Mouse (Mus musculus) ES-E14 (cell line): ENCODE data around the gene Fabp2.

Source experiments
- CHD2 ChIP-seq: IDR thresholded peaks from 2 replicates; pipeline ENCODE4 v1.6.1; 2014; ENCODE audit warnings: mild to moderate bottlenecking, low read depth, low read length, inconsistent platforms
- ZC3H11A ChIP-seq: IDR thresholded peaks from 2 replicates; pipeline ENCODE4 v1.6.1; 2012; ENCODE audit warnings: low read depth, mild to moderate bottlenecking, inconsistent platforms, low read length, borderline replicate concordance
- ZNF384 ChIP-seq: IDR thresholded peaks from 2 replicates; pipeline ENCODE4 v1.6.1; 2012; ENCODE audit warnings: low read depth, low read length, inconsistent platforms

- TF ChIP-seq ZC3H11A, result no peak
- TF ChIP-seq ZNF384, result no peak
- no peak for TF ChIP-seq CHD2
Observed at GRCm38 (mm10) chr3:122888371-122888819, 6.5 kb upstream of the Fabp2 start.
